Mouse (Mus musculus) heart, embryonic 14.5 days (tissue): ENCODE measurements at regions not wholly inside any gene's neighbourhood (a gene's known extent, or its start where the extent isn't known, plus 50 kb on each side); places are given as distances from the start of the nearest gene placed in this dataset.

Experiments used
- ATAC-seq: fragments of 200-750 bp; cut with Nextera tagmentation; 2 replicates; pipeline ENCODE4 v1.8.0; 2017; ENCODE audit warnings: low read depth, moderate TSS enrichment; ENCODE audit not compliant: insufficient number of reproducible peaks, insufficient read depth, low FRiP score
- H3K27ac ChIP-seq, 2 experiments: fragments of 200-500 bp in 1 of 2; fragments of 300-500 bp in 1 of 2; sonication (generic) in 1 of 2; replicated peaks in 1 of 2; 2 replicates each; pipeline ENCODE4 v1.5.1; 2012 to 2014; ENCODE audit warnings: low read depth in 2 of 2, low read length in 2 of 2, control low read depth in 1 of 2, mild to moderate bottlenecking in 1 of 2, mixed read lengths in 1 of 2; ENCODE audit not compliant: control insufficient read depth in 1 of 2, insufficient read depth in 1 of 2
- H3K27me3 ChIP-seq: fragments of 300-500 bp; sonication (generic); 2 replicates; pipeline ENCODE4 v1.6.1; 2014; ENCODE audit warnings: mild to moderate bottlenecking, low read length, control low read depth; ENCODE audit not compliant: control insufficient read depth, insufficient read depth
- H3K36me3 ChIP-seq: fragments of 300-500 bp; sonication (generic); 2 replicates; pipeline ENCODE4 v1.6.1; 2014; ENCODE audit warnings: mild to moderate bottlenecking, control low read depth, low read length, mixed read lengths; ENCODE audit not compliant: control insufficient read depth, insufficient read depth
- H3K4me1 ChIP-seq, 2 experiments: fragments of 200-500 bp in 1 of 2; fragments of 300-500 bp in 1 of 2; sonication (generic) in 1 of 2; 2 replicates each; pipeline ENCODE4 v1.6.1; 2012 to 2014; ENCODE audit warnings: low read length in 2 of 2, control low read depth in 1 of 2, mixed read lengths in 1 of 2; ENCODE audit not compliant: control insufficient read depth in 2 of 2, insufficient read depth in 2 of 2
- H3K4me2 ChIP-seq: fragments of 300-500 bp; sonication (generic); 2 replicates; pipeline ENCODE4 v1.6.1; 2014; ENCODE audit warnings: mild to moderate bottlenecking, low read length
- H3K4me3 ChIP-seq, 2 experiments: fragments of 200-500 bp in 1 of 2; fragments of 300-500 bp in 1 of 2; sonication (generic) in 1 of 2; 2 replicates each; pipeline ENCODE4 v1.5.1; 2012 to 2014; ENCODE audit warnings: low read length in 2 of 2, mild to moderate bottlenecking in 2 of 2, control low read depth in 1 of 2, low read depth in 1 of 2, moderate library complexity in 1 of 2; ENCODE audit not compliant: control insufficient read depth in 1 of 2, insufficient read depth in 1 of 2
- H3K9ac ChIP-seq: fragments of 300-500 bp; sonication (generic); 2 replicates; pipeline ENCODE4 v1.6.1; 2014; ENCODE audit warnings: mild to moderate bottlenecking, low read length
- H3K9me3 ChIP-seq: fragments of 300-500 bp; sonication (generic); 2 replicates; pipeline ENCODE4 v1.6.1; 2016; ENCODE audit warnings: low read length, control low read depth; ENCODE audit not compliant: control insufficient read depth
- WGBS: fragments of 180-500 bp; shearing (Covaris S2); extraction: QIAGEN DNeasy Blood & Tissue Kit; methylation state at CpG from one replicate; pipeline ENCODE4 v1.1.7; 2014; 5-methylcytosine and 5-hydroxymethylcytosine counted together

DNA sequence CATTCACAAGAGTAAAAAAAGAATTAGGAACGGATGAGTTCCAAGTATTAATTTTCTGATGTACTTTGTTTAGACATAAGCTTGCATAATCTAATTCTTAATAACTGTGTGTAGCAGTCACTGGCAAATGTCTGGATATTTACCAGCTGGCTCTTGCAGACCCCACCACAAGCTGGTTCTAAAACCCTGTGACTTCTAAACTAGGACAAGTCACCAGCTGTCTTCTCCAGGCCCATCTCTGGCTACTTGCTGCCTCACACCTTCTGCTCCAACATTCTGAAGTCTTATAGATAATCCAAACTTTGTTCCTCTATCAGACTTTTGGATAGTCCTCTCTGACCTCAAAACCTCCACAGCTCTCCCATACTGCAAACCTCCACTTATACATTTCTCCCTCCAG lies 189.9 kb upstream of the Rhobtb1 start:
- Histone ChIP-seq H3K9me3 (peaks cover 7% of the 10 kb centered on the region), H3K9ac (no peak overlapping the region), H3K27me3 (no peaks in the 10 kb centered on the region), H3K4me3 (no peak overlapping the region), H3K4me2 (no peak overlapping the region), H3K27ac (no peak overlapping the region), H3K36me3 (no peaks in the 10 kb centered on the region), H3K4me1 (peaks cover 0 to 2% of the 10 kb centered on the region in 2 experiments; a peak in 1 of 4 replicates)
- WGBS: 81% methylated on average over 1 of the region's 1 CpGs
- ATAC-seq: no peak

DNA sequence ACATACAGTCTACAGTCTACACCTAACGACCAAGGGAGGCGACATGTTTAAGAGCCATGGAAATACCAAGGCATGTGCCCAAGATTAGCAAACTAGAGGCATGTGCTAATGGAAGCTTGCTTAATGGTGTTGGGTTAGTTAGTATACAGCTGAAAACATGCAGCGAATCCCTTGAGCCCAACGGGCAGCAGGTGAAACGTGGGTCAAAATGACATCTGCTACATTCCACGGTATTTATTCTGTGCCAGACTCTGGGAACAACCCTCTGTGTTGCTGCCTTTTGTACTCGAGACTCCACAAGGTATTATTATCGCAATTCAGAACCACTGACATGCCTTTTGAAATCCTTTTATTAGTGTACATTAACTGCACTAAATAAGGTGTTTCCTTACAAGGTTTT lies 188.1 kb upstream of the Rhobtb1 start:
- Histone ChIP-seq H3K36me3 (no peaks in the 10 kb centered on the region), H3K4me3 (no peak overlapping the region), H3K4me1 (no peaks in the 10 kb centered on the region), H3K27me3 (no peaks in the 10 kb centered on the region), H3K27ac (no peak overlapping the region), H3K9ac (no peak overlapping the region), H3K9me3 (peaks cover 7% of the 10 kb centered on the region), H3K4me2 (no peak overlapping the region)
- WGBS: 79% methylated on average over 8 of the region's 8 CpGs
- no peak for ATAC-seq

DNA sequence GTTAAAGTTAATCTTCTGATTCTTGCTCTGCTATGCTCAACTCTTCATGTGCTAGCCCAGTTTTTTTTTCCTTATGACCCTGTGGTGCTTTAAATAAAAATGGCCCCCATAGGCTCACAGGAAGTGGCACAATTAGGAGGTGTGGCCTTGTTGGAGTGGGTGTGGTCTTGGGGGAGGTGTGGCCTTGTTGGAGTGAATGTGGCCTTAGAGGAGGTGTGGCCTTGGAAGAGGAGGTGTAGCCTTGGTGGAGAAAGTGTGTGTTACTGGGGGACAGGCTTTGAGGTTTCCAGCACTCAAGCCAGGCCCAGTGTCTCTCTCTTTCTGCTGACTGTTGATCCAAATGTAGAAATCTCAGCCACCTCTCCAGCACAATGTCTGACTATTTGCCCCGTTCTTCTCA lies 186.0 kb upstream of the Rhobtb1 start:
- peaks cover 4% of the 10 kb centered on the region; the same call in 1 of the 2 replicates for H3K9me3 ChIP-seq
- no peaks in the 10 kb centered on the region for H3K36me3 ChIP-seq
- H3K27ac ChIP-seq: no peak overlapping the region
- ATAC-seq: no peak
- no peaks in the 10 kb centered on the region for H3K27me3 ChIP-seq
- H3K4me2 ChIP-seq: no peak overlapping the region
- no peak overlapping the region for H3K9ac ChIP-seq
- whole genome bisulfite sequencing: 89% methylated on average over 1 of the region's 1 CpGs
- no peak overlapping the region for H3K4me3 ChIP-seq
- H3K4me1 ChIP-seq: no peaks in the 10 kb centered on the region

DNA sequence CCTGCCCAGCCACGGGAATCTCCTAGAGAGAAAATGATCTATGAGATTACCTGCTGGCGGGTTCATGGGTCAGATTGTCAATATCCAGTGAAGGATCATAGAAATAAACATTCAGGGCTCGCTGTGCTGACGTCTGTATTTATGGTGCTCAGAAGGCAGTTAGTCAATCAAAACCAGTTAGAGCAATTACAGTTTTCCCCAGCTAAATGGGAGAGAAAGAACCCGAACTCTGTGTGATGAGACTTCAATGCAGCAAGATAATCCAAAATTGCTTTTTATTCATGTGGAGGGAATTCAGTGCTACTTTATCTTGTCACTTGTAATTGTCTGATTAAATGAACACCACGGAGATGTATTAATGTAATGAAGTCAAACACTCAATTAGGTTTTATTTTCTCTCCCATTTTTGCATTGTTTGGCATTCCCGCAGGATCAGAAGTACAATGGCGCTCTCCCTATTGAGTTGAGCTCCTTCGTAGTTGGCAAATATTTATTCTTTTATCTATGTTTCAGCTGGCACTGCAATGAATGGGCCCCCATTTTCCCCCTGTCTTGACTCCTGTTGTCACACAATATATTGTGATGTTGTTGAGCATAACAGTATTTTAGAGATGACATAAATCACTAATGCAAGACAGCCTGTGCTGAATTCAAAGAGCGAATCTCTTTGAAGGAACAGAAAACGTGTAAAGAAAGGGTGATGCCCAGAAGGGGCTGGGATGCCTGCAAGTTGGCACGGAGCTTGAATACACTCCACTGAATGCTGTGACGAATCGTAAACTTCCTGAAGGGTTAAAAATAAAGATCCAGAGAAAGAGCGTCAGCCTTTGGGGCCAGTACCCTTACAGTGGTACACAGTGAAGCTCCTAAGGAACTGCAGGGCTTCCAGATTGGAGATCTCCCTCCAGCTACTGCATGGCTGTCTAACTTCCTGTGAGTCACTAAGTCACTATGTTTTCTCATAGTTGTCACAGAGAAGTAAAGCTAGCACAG lies 183.0 kb upstream of the Rhobtb1 start:
- peaks cover 4% of the 10 kb centered on the region; the same call in 1 of the 2 replicates for H3K9me3 ChIP-seq
- no peaks in the 10 kb centered on the region for H3K4me1 ChIP-seq
- ATAC-seq: no peak
- H3K4me3 ChIP-seq: no peak overlapping the region
- no peak overlapping the region for H3K4me2 ChIP-seq
- no peaks in the 10 kb centered on the region for H3K36me3 ChIP-seq
- no peak overlapping the region for H3K27ac ChIP-seq
- H3K9ac ChIP-seq: no peak overlapping the region
- WGBS: 75% methylated on average over 15 of the region's 15 CpGs
- H3K27me3 ChIP-seq: no peaks in the 10 kb centered on the region

DNA sequence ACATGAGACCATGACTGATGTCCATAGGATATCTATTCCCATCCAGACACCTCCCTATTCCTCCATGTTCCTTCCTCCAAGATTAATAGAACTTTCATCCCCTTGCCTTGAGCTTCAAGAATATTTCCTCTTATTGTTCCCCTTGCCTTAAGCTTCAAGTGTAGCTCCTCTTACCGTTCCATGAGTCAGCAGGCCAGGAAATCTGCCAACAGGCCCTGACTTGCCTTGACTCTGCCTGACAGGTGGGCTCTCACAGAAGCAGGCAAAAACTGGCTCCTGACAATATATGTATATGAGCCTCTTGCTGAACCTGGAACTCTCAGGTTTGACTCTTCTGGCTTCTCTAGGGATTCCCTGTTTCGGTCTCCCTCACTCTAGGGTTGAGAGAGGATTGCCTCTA lies 180.7 kb upstream of the Rhobtb1 start:
- WGBS: 61% methylated on average over 2 of the region's 2 CpGs
- Histone ChIP-seq H3K36me3 (no peaks in the 10 kb centered on the region), H3K27ac (no peak overlapping the region), H3K9me3 (peaks cover under 1% of the 10 kb centered on the region; the same call in 1 of the 2 replicates), H3K9ac (no peak overlapping the region), H3K4me1 (no peaks in the 10 kb centered on the region), H3K4me3 (no peak overlapping the region), H3K4me2 (no peak overlapping the region), H3K27me3 (no peaks in the 10 kb centered on the region)
- ATAC-seq: no peak

DNA sequence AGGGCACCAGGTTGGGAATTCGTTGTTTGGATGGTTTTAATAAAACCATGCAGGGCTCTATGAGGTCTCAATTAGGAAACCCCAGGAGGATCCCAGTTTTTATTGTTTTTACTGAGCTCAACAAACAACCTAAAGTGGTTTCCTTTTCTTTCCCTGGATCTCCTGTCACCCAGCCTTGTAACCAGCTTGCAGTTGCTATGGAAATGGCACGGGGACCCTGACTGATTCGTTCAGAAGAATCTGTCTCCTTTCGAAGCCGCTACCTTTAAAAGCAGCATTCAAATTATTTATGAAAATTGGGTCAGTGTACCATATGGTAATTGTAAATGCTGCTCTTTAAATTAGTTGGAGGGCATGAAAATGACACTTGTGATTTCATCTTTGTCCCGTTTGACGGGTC lies 176.5 kb upstream of the Rhobtb1 start:
- Histone ChIP-seq H3K4me2 (no peak overlapping the region), H3K9ac (no peak overlapping the region), H3K4me1 (no peaks in the 10 kb centered on the region), H3K36me3 (no peaks in the 10 kb centered on the region), H3K9me3 (no peaks in the 10 kb centered on the region), H3K27me3 (no peaks in the 10 kb centered on the region), H3K4me3 (no peak overlapping the region), H3K27ac (no peak overlapping the region)
- 83% methylated on average over 7 of the region's 7 CpGs for WGBS
- no peak for ATAC-seq

DNA sequence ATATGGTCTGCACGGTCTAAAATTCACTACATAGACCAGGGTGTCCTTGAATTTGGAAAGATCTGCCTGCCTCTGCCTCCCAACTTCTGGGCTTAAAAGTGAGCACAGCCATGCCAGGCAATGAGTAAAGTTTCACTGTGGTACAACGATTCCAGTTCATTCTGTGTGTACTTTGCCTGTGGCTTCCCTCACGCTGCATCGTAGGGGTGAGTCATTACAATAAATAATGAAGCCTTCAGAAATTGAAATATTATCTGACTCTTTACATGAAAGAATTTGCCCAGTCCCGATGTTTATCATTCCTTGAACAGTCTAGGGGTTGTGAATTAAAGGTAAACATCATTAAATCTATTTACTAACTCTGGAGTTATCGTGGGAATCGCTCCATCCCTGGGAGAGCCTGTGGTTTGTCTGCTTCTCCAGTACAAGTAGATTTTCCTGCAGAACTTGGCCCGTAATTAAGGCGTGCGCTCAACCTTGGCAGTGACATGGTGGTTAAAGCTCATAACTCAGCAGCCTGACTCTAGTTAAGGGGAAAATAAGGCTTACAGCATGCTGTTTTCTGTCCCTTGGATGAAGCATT lies 174.7 kb upstream of the Rhobtb1 start:
- no peak for ATAC-seq
- 80% methylated on average over 10 of the region's 10 CpGs for WGBS
- Histone ChIP-seq H3K9ac (no peak overlapping the region), H3K9me3 (no peaks in the 10 kb centered on the region), H3K4me3 (no peak overlapping the region), H3K4me1 (peaks cover 4 to 5% of the 10 kb centered on the region in 2 experiments; a peak in 3 of 4 replicates), H3K27ac (no peak overlapping the region), H3K4me2 (no peak overlapping the region), H3K36me3 (no peaks in the 10 kb centered on the region), H3K27me3 (no peaks in the 10 kb centered on the region)
